7 mouse cellular contexts compared by ENCODE assay signal in the genomic region with DNA sequence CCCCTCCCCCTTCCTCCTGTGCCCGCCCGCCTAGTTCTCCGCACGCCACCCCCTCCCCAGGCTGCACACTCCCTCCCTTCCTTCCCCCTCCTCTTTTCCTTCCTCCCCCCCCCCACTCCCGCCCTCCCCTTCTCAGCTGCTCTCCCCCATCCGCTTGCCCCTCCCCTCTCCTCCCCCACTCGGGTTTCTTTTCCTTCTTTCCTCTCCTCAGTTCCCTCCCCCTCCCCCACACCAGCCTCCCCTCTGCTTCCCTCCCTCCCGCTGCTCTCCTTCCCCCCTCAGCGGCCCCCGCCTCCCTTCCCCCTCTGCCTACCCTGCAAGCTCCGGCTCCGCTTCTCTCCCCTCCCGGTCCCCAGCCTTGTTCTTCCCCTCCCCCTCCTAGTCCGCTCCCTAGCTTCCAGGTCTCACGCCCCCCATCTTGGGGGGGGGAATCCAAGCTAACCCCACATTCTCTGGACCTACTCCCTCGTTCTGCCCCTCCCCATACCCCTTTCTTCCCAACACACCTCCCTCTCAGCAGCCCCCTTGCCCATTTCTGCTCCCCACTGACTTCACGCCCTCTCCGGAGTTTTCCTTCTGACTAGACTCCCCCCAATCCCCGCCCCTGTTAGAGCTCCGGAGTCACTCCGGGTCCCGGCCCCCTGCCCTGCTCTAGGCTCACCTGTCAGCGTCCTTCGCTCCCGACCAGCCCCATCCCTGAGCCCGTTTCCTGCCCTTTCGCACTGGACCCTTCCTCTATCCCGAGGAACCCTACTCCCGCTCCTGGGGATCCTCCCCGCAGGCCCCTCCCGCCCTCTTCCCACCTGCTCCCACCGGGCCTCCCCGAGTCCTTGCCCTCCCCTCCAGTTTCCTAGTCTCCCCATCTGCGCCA. TPM values are rescaled to one million over a fixed set of nuclear protein-coding genes. Genes with fewer than 3 reads are reported as not detected.
DNase-seq lines count a peak whose midpoint lies in the region; ATAC-seq and TF ChIP-seq lines count a peak whose summit lies in the region.

No protein-coding gene starts in this region.

- peak; percentile 78 for ATAC-seq in forebrain, embryonic 14.5 days

- H3K4me2 ChIP-seq in forebrain, embryonic 14.5 days (ENCODE audit: low read length) = peak overlapping the region; percentile 91

- DNase-seq in NIH3T3 (ENCODE audit: low read depth) = peak; percentile 93
- peak; percentile 48 for DNase-seq in c-Kit-positive CD71-negative TER-119-negative erythroid progenitor cells, embryonic 14.5 days (ENCODE audit: low read depth)
- peak; percentile 96 for DNase-seq in forebrain, embryonic 14.5 days (ENCODE audit: low spot score)
- peak; percentile 51 to 70 for DNase-seq in heart, postnatal 36 days
- DNase-seq in left cerebral cortex, adult 8-10 months (ENCODE audit: low spot score in 2 of 2) = peak; percentile 47 to 70

- H3K27me3 ChIP-seq in forebrain, embryonic 14.5 days (replicated peaks; ENCODE audit: control insufficient read depth, insufficient read depth, low read length) = no peaks in the 10 kb centered on the region
- H3K27me3 ChIP-seq in megakaryocyte, embryonic 14.5 days (replicated peaks) = peaks cover 87% of the 10 kb centered on the region
- H3K27me3 ChIP-seq in small intestine, adult 2 months (ENCODE audit: control insufficient read depth, insufficient read depth, low read length) = no peaks in the 10 kb centered on the region

- no peaks in the 10 kb centered on the region for H3K9me3 ChIP-seq in forebrain, embryonic 14.5 days (replicated peaks; ENCODE audit: control insufficient read depth, low read length)
- peaks cover 34% of the 10 kb centered on the region for H3K9me3 ChIP-seq in megakaryocyte, embryonic 14.5 days

- WGBS in forebrain, embryonic 14.5 days = under 1% methylated on average over 34 of the region's 34 CpGs
- WGBS in small intestine, adult 2 months = 3% methylated on average over 31 of the region's 34 CpGs

- peak overlapping the region; percentile 82 for H3K27ac ChIP-seq in forebrain, embryonic 14.5 days (ENCODE audit: low read depth, low read length)
- H3K27ac ChIP-seq in small intestine, adult 2 months (ENCODE audit: insufficient read depth, low read depth, low read length) = peak overlapping the region; percentile 58; the same call in 1 of the 2 replicates

- TF ChIP-seq POLR2A in small intestine, adult 2 months (IDR thresholded peaks at IDR 0.05; ENCODE audit: low read depth, low read length) = no peak; the same call in 1 of the 2 replicates

- H3K4me1 ChIP-seq in forebrain, embryonic 14.5 days (ENCODE audit: control insufficient read depth, insufficient read depth, low read length) = peaks cover 7% of the 10 kb centered on the region; the same call in 1 of the 2 replicates
- peaks cover 25% of the 10 kb centered on the region for H3K4me1 ChIP-seq in megakaryocyte, embryonic 14.5 days
- H3K4me1 ChIP-seq in small intestine, adult 2 months (ENCODE audit: control insufficient read depth, insufficient read depth, insufficient read length, low read length) = peaks cover 3% of the 10 kb centered on the region

- TF ChIP-seq CTCF in small intestine, adult 2 months (IDR thresholded peaks at IDR 0.05; ENCODE audit: extremely low read depth, insufficient read length, insufficient replicate concordance, low read depth, low read length) = no peak

- peak overlapping the region; percentile 84 for H3K9ac ChIP-seq in forebrain, embryonic 14.5 days (ENCODE audit: low read length)

- H3K36me3 ChIP-seq in forebrain, embryonic 14.5 days (ENCODE audit: control insufficient read depth, insufficient read depth, low read length) = peaks cover 20% of the 10 kb centered on the region
- H3K36me3 ChIP-seq in megakaryocyte, embryonic 14.5 days (replicated peaks; ENCODE audit: low read length) = peaks cover 15% of the 10 kb centered on the region
- no peaks in the 10 kb centered on the region; the same call in 1 of the 2 replicates for H3K36me3 ChIP-seq in small intestine, adult 2 months (ENCODE audit: control insufficient read depth, insufficient read depth, low read length)

- peak overlapping the region; percentile 81 for H3K4me3 ChIP-seq in forebrain, embryonic 14.5 days (ENCODE audit: low read depth, low read length)
- peak overlapping the region; percentile 90 for H3K4me3 ChIP-seq in megakaryocyte, embryonic 14.5 days (replicated peaks)
- H3K4me3 ChIP-seq in small intestine, adult 2 months (ENCODE audit: low read depth, low read length) = peak overlapping the region; percentile 89

- intact Hi-C loops in heart, postnatal 36 days (cut with DNase I) = loop anchor here (2.0 kb wide), 1 partner anchor 60 kb away; no protein-coding TSS in a partner anchor

RNA-seq across cellular contexts. Expression of a gene that starts 1.1 kb away (rescaled TPM):
- polyA plus RNA-seq in forebrain, embryonic 14.5 days (2014; fragmentation: Nextera tagmentation; extraction: Ambion mirVana) = 27.1 and 29.9 TPM in 2 replicates
- total RNA-seq in heart, postnatal 36 days (2021) = 10 to 100 TPM; 10.8 to 15.4 TPM
- total RNA-seq in left cerebral cortex, adult 8-10 months (2022) = 10 to 100 TPM; 36.6 to 46.3 (median 38.6) TPM
- 1.2 and 13.4 TPM in 2 replicates for polyA plus RNA-seq in megakaryocyte, embryonic 14.5 days (2012; ENCODE audit: insufficient read depth, low replicate concordance)
- 12.4 and 24.7 TPM in 2 replicates for polyA plus RNA-seq in small intestine, adult 2 months (2012; rRNA removed)

RNA-seq across cellular contexts. Expression of a gene that starts 3.5 kb away (rescaled TPM):
- polyA plus RNA-seq in forebrain, embryonic 14.5 days (2014; fragmentation: Nextera tagmentation; extraction: Ambion mirVana) = 0.06 and 0.48 TPM in 2 replicates
- total RNA-seq in heart, postnatal 36 days (2021) = under 1 TPM; 0.41 to 0.53 TPM
- total RNA-seq in left cerebral cortex, adult 8-10 months (2022) = 1 to 10 TPM in 1 of 4 experiments, under 1 TPM in 3; 0.84 to 1.4 (median 0.90) TPM
- polyA plus RNA-seq in megakaryocyte, embryonic 14.5 days (2012; ENCODE audit: insufficient read depth, low replicate concordance) = not detected in 2 replicates
- polyA plus RNA-seq in small intestine, adult 2 months (2012; rRNA removed) = 0.98 and 3.0 TPM in 2 replicates

RNA-seq across cellular contexts. Expression of a gene that starts 49.2 kb away (rescaled TPM):
- 17.1 and 25.0 TPM in 2 replicates for polyA plus RNA-seq in forebrain, embryonic 14.5 days (2014; fragmentation: Nextera tagmentation; extraction: Ambion mirVana)
- total RNA-seq in heart, postnatal 36 days (2021) = 10 to 100 TPM; 17.7 to 21.5 TPM
- total RNA-seq in left cerebral cortex, adult 8-10 months (2022) = 10 to 100 TPM; 42.8 to 63.6 (median 53.0) TPM
- polyA plus RNA-seq in megakaryocyte, embryonic 14.5 days (2012; ENCODE audit: insufficient read depth, low replicate concordance) = 0.88 and 1.0 TPM in 2 replicates
- 4.4 and 13.5 TPM in 2 replicates for polyA plus RNA-seq in small intestine, adult 2 months (2012; rRNA removed)

Comparison
In these comparisons a context has a peak if more than half of its experiments do, and no peak if none do; other contexts are left out.
1. Peak in every context shown above with its lines: DNase-seq, ATAC-seq, H3K4me3 ChIP-seq and H3K27ac ChIP-seq.